Mouse (Mus musculus) heart, adult 9 months (tissue): ENCODE data around the gene Gm28308.

ENCODE experiments used
- DNase-seq, 2 experiments: peaks; one replicate each; pipeline ENCODE4 v3.0.0; 2022; ENCODE audit warnings: low spot score in 2 of 2

The Gm28308 gene

DNA sequence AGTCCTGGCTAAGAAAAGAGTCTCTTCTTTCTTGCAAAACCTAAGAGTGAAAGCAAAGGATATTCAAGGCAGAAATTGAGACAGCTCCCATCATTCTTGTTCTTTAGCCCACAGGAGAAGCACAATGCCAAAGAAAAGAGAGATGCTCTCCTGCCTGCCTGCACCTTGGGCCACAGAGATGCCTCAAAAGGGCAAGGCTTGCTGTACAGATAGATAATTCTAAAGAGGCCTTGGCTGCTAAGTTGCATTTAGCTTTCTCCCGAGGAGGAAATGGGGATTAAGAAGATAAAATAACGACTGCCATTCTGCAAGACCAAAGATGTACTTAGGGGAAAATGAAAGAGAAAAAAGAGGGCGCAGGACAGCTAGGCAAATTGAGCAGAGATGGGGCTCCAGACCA lies 33.8 kb upstream of the Gm28308 start:
- no peak for DNase-seq

GRCm38 (mm10) chr6:52246403-52246803 lies 33.3 kb upstream of the Gm28308 start:
- no peak for DNase-seq

DNA sequence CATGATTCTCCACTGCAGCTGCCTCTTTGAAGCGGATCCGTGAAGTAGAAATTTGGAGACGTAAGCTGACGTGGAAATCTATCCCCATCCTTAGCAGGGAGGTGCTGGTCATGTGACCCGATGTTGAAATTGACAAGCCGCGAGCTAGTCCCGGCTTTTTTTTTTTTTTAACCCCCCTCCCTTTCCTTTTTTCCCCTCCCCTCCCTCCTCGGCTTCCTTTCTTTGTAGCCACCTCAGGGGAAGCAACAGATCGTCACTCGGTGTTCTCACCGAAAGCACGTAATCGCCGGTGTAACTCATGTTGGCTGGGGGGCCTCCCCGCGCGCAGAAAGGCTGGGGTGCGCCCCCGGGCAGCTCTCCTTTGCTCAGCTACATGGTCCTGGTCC lies 32.6 kb upstream of the Gm28308 start, which contains the start of gene Hoxa11:
Gene Hoxa11 (minus strand): TSS at position 54 of the 386 bp plus-strand sequence.
- no peak for DNase-seq

- no peak for DNase-seq
These were observed 32.1 kb upstream of the Gm28308 start for GRCm38 (mm10) chr6:52245040-52245756.

DNA sequence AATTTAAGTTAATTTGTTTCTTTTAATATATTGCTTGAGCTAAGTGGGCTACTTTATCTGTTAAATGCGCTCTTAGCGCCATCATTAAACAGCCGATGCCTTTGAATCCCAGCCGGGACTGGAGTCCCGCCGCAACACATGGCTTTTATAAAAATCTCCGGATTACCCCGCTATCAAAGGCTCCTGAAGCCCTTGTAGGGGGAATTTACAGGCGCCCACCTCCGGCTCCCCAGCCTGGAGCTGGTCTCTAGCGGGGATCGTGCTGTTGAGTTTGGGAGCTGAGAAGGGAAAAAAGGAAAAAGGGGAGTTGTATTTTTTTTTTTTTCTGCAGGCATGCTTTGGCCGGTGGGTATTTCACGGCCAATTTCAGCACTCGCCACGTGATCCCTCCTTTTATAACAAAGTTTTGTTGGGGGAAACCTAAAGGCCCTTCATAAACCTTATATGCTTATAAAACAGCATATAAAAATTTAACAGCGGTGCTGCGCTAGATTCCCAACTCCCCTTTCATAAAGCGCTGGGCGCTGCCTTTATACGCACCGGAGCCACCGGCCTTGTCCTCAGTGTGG lies 31.4 kb upstream of the Gm28308 start:
- DNase-seq: no peak

GRCm38 (mm10) chr6:52243681-52244121 lies 30.6 kb upstream of the Gm28308 start:
- no peak for DNase-seq

DNA sequence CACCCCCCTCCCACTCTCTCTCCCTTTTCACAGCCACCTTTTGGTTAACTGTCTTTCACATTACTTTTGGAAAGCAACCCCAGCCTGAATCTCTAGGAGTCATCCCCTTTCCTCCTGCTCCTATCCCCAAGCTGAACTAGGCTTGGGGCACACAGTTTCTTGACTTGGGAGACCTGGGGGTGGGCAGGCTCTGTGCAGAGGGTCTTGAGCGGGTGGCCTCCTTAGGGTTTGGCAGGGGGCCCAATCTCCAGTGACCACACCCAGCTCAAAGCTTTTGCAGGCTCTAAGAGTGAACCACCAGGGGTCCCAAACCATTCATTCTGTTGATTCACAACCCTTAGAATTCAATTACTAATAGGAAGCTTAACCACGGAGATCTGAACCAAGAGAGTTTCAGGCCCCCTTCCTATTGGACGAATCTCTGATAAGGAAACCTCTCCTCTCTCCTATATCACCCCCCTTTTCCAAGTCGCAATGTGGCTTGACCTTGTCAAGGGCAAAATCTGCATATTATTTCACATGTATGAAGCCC lies 29.7 kb upstream of the Gm28308 start:
- DNase-seq: no peak

DNA sequence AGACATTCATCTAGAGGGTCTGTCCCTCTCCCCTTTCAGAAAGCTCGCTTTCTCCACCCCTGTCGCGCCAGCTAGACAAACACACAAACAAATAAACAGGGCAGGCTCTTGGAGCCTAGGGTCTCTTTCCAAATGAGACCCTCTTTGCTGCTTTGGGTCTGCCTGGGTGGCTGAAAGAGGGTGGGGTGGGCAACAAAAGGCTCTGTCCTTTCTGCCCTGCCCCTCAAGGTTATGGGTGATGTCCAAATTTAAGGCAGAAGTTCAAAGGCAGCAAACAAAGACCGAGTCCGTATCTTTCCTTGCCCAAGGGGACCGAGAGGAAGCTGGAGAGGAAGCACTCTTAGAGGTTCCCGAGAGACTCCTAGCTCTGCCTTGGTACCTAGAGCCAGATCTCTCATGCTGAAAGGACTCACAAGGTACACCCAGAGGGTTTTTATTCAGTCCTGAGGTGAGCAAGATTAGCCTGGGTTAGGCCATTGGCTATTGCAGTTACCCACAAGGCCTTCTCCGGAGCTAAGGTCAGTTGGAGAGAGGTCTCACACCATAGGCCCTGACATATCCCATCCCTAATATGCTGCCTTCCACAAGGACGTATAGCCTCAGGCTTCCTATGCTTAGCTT lies 28.0 kb upstream of the Gm28308 start:
- no peak for DNase-seq

DNA sequence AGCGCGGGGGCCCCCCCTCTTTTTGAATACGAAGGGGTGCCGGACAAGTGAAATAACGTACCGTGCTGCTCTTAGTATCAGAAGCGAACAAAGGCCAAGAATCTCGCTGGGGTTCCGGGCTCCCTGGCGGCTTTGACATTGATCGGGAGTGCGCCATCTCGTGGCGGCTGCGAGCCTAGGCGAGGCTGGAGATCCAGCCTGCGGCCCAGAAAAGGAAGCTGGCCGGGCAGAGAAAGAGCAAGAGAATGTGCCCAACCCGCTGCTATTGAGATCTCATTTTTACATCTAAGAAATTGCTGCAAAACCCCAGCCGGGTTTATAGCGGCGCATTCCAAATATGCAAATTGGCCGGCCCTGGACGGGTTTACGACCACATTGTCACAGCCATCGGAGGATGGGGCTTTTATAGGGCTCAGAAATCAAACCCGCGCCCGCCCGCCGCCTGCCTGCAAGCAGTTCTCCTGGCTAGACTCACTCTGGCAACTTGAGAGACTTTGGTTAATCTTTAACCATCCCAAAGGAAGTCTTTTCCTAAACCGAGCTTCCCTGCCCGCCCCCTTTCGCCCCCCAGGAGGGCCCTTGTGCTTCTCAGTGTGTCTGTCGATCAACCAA lies 27.4 kb upstream of the Gm28308 start, which contains the start of gene Hoxa10:
Gene Hoxa10 (minus strand): TSS at position 466 of the 612 bp plus-strand sequence.
- DNase-seq: peak; percentile 45 to 59

GRCm38 (mm10) chr6:52239625-52240388 lies 26.7 kb upstream of the Gm28308 start:
- DNase-seq: no peak

GRCm38 (mm10) chr6:52238976-52239375 lies 25.8 kb upstream of the Gm28308 start:
- no peak for DNase-seq

GRCm38 (mm10) chr6:52238155-52238545 lies 25.0 kb upstream of the Gm28308 start:
- no peak for DNase-seq

DNA sequence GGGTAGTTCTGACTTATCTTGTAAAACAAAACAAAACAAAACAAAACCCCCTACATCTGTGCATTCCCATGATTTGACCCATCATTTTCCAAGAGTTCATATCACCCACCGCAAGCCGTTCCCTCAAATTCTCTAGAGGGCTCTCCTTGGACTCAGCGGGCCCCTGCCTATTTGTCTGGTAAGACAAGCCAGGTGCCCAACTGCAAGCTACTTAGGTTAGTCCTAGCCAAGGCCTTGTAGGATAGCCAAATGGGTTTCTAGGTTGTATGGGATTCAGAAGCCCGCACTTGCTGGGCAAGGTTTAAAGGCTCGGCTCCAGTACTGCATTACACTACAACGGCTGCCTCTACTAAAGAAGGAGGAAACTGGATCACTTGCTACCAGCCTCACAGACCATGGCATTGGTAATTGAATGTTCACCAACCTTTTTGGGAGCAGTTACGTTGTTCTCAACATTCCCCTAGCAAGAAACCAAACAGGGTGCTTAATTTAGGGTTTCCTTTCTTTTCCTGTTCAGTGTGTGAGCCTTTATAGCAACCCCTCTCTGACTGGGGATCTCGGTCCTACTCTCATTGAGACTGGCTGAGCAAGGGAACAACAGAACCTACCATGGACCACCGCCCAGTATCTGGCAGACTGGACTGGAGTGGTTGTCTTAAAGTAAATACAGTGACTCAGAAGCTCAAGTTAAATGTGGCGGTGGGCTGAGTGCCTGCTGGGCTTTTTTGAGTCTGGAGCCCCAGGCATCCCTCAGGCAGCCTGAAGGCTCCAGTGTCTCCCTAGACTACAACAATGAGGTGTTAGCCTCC lies 24.4 kb upstream of the Gm28308 start:
- no peak for DNase-seq

DNA sequence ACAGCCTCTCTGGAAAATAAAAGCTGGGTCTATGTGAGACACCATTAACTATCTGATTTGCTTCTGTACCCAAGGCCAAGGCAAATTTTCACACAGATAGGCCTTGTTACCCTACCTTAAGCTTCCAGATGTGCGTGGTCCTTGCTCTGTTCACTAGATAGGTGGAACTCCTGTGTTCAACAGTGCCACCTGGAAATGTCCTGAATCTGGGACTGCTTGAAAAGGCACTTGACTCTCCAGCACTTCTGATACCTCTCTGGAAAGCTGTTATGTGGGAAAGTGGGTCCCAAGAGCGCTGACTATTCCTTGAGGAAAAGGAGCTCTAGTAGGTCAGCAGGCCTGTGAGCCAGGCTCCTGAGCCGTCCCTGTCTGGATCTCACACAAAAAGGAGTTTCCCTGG lies 23.7 kb upstream of the Gm28308 start:
- no peak for DNase-seq

DNA sequence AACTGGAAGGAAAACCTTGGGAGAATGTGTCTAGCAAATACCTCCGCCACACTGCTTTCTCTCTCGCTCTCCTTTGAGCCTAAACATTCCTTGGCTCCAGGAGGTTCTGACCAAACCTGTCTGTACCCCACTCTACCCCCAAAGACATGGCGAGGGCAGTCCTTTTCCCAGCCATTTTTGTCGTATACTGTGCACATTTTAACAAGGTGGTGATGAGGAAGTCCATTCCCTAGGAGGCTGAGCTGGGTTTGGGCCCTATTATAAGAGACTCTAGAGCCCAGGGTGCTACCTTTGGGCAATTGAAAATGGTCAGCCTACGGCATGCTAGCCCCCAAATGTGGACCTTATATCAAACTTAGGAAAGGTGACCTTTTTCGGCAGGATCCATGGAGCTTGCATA lies 22.7 kb upstream of the Gm28308 start:
- no peak for DNase-seq

GRCm38 (mm10) chr6:52235267-52235666 lies 22.1 kb upstream of the Gm28308 start:
- DNase-seq: no peak

DNA sequence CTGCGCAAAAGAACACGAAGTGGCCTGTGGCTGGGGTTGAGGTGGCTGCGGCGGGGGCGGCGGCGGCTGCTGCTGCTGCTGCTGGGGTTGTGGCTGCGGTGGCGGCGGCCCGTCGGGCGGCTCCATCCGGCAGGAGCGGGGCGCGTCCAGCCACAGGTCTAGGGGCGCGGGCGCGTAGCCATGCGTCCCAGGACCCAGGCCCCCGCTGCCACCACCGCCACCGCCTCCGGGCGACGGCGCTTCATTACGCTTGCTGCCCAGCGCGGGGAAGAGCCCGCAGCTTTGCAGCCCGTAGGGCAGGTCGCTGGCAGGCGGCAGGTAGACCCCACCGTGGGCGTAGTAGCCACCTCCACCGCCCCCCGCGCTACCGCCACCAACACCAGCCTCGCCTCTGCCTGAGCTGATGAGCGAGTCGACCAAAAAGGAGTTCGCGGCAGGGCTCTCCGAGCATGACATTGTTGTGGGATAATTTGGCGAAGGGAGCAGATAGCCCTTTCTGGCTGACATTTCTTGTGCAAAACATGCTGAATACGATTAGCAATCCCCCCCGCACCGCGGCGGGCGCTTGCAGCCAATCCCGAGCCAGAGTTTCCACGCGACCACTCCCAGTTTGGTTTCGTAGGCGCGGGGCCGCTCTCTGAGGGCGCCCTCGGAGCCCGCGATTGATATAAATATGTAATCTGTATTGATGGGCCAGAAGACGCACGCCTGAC lies 21.4 kb upstream of the Gm28308 start:
- DNase-seq: no peak

- no peak for DNase-seq
These were observed 20.6 kb upstream of the Gm28308 start for GRCm38 (mm10) chr6:52233546-52234427.

- DNase-seq: no peak
These were observed 19.9 kb upstream of the Gm28308 start for GRCm38 (mm10) chr6:52232984-52233545.
